Mouse (Mus musculus): ENCODE measurements around the gene Ankrd55. TPM values are rescaled to one million over a fixed set of nuclear protein-coding genes. Genes with fewer than 3 reads are reported as not detected.

Gene Ankrd55
- total and polyA plus RNA-seq, 3 experiments: 0.57 to 1.6 (median 0.64) TPM

DNA sequence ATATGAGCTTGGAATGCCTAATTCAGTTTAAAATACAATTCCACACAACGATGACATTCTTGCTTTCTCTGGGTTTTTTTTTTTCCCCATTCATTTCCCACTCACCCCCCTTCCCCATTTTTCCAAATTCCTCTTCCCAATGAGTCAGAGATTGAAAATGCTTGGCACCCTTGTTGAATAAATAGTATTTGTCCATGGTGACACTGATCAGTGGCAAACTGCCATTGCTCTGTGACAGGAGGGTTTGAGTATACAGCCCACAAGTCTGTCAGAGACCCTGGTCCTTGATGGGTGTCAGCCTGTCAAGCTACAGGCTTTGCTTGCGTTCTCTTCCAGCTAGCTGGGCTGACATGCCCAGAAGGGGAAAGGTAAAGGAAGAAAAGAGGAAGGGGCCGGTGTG, 36.2 kb upstream of the Ankrd55 start:
- intact Hi-C loops (cut with DNase I): loop anchor here (5.0 kb wide), 1 partner anchor 65 kb away; no protein-coding TSS in a partner anchor
- no peak for DNase-seq
- peaks cover 4% of the 10 kb centered on the region; the same call in 1 of the 2 replicates for H3K4me1 ChIP-seq (ENCODE audit: control insufficient read depth, insufficient read depth, low read length)

DNA sequence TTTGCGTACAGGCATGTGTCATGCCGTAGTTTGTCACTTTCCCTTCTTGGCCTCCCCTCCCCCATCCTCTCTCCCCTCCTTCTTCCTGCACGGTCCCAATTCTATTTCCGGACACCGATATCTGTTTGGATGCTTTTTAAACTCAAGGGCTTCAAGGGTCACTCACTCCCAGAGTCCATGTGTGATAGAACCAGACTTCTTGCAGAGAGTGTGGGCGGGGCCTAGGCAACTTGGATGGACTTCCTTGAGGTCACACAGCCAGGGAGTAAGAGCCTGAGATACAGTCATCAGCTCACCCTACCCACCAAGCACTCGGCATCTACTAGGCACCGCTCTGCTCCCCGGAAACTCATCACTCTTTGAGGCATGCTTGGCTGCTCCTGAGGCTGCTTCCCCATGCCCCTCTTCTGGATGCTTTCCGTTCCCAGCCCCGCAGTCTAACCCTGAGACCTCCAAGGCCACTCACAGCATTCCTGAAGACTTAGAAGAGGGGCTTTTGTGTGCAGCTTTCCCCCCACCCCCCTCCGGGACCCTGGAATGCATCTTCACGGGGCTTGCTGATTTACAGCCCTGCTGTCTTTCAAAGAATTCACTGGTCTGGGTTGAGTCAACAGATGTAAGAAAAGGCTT, 35.1 kb upstream of the Ankrd55 start:
- H3K79me2 ChIP-seq (replicated peaks; ENCODE audit: control insufficient read depth, insufficient read depth, low read length): no peaks in the 10 kb centered on the region
- 42% methylated on average over 13 of the region's 13 CpGs for WGBS
- intact Hi-C loops (cut with DNase I): loop anchor here (5.0 kb wide), 1 partner anchor 66 kb away; no protein-coding TSS in a partner anchor
- no peaks in the 10 kb centered on the region for H3K36me3 ChIP-seq (ENCODE audit: control insufficient read depth, insufficient read depth, low read length)
- H3K9ac ChIP-seq (ENCODE audit: low read depth, low read length): no peak overlapping the region
- H3K4me3 ChIP-seq: no peak overlapping the region
- peak; percentile 47; the same call in 1 of the 2 replicates for TF ChIP-seq EP300 (IDR thresholded peaks at IDR 0.05; ENCODE audit: insufficient read depth, low read depth, low read length)
- no peak for TF ChIP-seq POLR2A (IDR thresholded peaks at IDR 0.05; ENCODE audit: insufficient read depth, low read depth, low read length)
- TF ChIP-seq CTCF (IDR thresholded peaks at IDR 0.05): no peak
- no peaks in the 10 kb centered on the region for H3K27me3 ChIP-seq (ENCODE audit: control insufficient read depth, insufficient read depth, low read length)
- peak; percentile 42 to 59 for DNase-seq
- peaks cover 4% of the 10 kb centered on the region; the same call in 1 of the 2 replicates for H3K4me1 ChIP-seq (ENCODE audit: control insufficient read depth, insufficient read depth, low read length)
- H3K27ac ChIP-seq: peak overlapping the region; percentile 76

More for the DNA sequence above, 36.2 kb upstream of the Ankrd55 start:
- Histone ChIP-seq H3K27me3 (ENCODE audit: control insufficient read depth, insufficient read depth, low read length) (no peaks in the 10 kb centered on the region), H3K79me2 (replicated peaks; ENCODE audit: control insufficient read depth, insufficient read depth, low read length) (no peaks in the 10 kb centered on the region), H3K9ac (ENCODE audit: low read depth, low read length) (no peak overlapping the region), H3K4me3 (no peak overlapping the region), H3K27ac (no peak overlapping the region), H3K36me3 (ENCODE audit: control insufficient read depth, insufficient read depth, low read length) (no peaks in the 10 kb centered on the region)
- 77% methylated on average over 3 of the region's 3 CpGs for WGBS
- TF ChIP-seq POLR2A (IDR thresholded peaks at IDR 0.05; ENCODE audit: insufficient read depth, low read depth, low read length): no peak
- TF ChIP-seq CTCF (IDR thresholded peaks at IDR 0.05): no peak
- TF ChIP-seq EP300 (IDR thresholded peaks at IDR 0.05; ENCODE audit: insufficient read depth, low read depth, low read length): no peak

DNA sequence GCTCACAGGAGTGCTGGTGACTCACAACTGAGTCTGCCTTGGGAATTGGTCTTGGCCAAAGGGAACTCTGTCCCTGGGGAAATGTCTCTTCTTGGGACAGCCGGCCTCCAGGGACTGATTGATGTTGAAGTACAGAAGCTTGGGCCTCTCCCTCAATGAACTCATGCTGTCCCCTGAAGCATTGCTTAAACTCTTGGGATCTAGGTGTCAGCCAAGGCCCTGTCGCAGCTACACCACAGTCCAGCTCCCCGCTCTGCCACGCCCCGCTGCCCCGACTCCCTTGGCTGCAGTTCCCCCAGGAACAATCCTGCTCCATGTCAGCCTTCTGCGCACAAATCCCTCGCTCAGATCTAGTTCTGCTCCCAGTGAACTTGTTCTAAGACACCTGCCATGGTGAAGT, 34.1 kb upstream of the Ankrd55 start:
- H3K9ac ChIP-seq (ENCODE audit: low read depth, low read length): no peak overlapping the region
- H3K79me2 ChIP-seq (replicated peaks; ENCODE audit: control insufficient read depth, insufficient read depth, low read length): no peaks in the 10 kb centered on the region
- TF ChIP-seq CTCF (IDR thresholded peaks at IDR 0.05) (no peak), POLR2A (IDR thresholded peaks at IDR 0.05; ENCODE audit: insufficient read depth, low read depth, low read length) (no peak), EP300 (IDR thresholded peaks at IDR 0.05; ENCODE audit: insufficient read depth, low read depth, low read length) (no peak)
- H3K27ac ChIP-seq: no peak overlapping the region
- no peak overlapping the region for H3K4me3 ChIP-seq
- H3K4me1 ChIP-seq (ENCODE audit: control insufficient read depth, insufficient read depth, low read length): peaks cover 4% of the 10 kb centered on the region; the same call in 1 of the 2 replicates
- H3K36me3 ChIP-seq (ENCODE audit: control insufficient read depth, insufficient read depth, low read length): no peaks in the 10 kb centered on the region
- WGBS: 79% methylated on average over 8 of the region's 8 CpGs
- no peaks in the 10 kb centered on the region for H3K27me3 ChIP-seq (ENCODE audit: control insufficient read depth, insufficient read depth, low read length)
- no peak for DNase-seq
- intact Hi-C loops (cut with DNase I): loop anchor here (5.0 kb wide), 1 partner anchor 67 kb away; no protein-coding TSS in a partner anchor

DNA sequence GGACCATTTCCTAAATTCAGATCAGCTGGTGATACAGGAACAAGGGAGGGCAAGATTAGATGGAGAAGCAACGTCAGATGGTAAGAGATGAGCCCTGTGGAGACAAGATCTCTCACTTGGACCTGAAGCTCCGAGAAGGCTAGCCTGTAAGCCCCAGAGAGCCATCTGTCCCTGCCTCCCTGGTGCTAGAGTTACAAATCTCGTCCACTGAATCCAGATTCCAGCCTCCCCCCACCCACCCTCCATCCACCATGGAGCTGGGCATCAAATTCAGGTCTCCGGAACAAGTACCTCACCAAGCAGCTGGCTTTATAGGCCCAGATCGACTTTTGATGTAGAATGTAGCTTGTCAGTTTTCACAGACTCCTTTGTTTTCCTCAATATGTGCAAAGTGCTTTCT, 32.4 kb upstream of the Ankrd55 start:
- no peak for TF ChIP-seq POLR2A (IDR thresholded peaks at IDR 0.05; ENCODE audit: insufficient read depth, low read depth, low read length)
- no peak for TF ChIP-seq CTCF (IDR thresholded peaks at IDR 0.05)
- TF ChIP-seq EP300 (IDR thresholded peaks at IDR 0.05; ENCODE audit: insufficient read depth, low read depth, low read length): no peak
- no peaks in the 10 kb centered on the region for H3K36me3 ChIP-seq (ENCODE audit: control insufficient read depth, insufficient read depth, low read length)
- intact Hi-C loops (cut with DNase I): loop anchor here (5.0 kb wide), 1 partner anchor 294 kb away; no protein-coding TSS in a partner anchor
- H3K27me3 ChIP-seq (ENCODE audit: control insufficient read depth, insufficient read depth, low read length): no peaks in the 10 kb centered on the region
- no peak overlapping the region for H3K4me3 ChIP-seq
- peaks cover 4% of the 10 kb centered on the region for H3K4me1 ChIP-seq (ENCODE audit: control insufficient read depth, insufficient read depth, low read length)
- H3K79me2 ChIP-seq (replicated peaks; ENCODE audit: control insufficient read depth, insufficient read depth, low read length): no peaks in the 10 kb centered on the region
- no peak for DNase-seq
- H3K9ac ChIP-seq (ENCODE audit: low read depth, low read length): no peak overlapping the region
- 83% methylated on average over 5 of the region's 5 CpGs for WGBS
- H3K27ac ChIP-seq: no peak overlapping the region

DNA sequence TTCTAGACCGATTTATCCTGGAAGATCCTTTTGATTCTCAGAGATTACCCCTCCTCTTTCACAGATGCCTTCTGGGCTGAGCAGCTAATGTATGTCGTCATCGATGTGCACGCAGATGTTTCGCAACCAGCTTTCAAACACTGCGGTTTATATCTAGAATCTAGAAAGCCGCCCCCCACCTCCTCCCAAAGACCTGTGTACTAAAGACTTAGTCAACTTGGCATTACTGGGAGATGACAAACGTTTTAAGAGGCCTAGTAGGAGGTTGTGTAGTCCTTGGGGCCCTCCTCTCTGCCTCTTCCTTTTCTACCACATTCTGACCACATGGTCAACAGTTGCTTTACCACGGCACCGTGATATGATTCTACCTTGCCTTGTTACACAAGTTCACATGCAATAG, 29.8 kb upstream of the Ankrd55 start:
- no peaks in the 10 kb centered on the region for H3K27me3 ChIP-seq (ENCODE audit: control insufficient read depth, insufficient read depth, low read length)
- H3K27ac ChIP-seq: no peak overlapping the region
- no peak for DNase-seq
- no peaks in the 10 kb centered on the region; the same call in 1 of the 2 replicates for H3K4me1 ChIP-seq (ENCODE audit: control insufficient read depth, insufficient read depth, low read length)
- no peak overlapping the region for H3K4me3 ChIP-seq
- TF ChIP-seq POLR2A (IDR thresholded peaks at IDR 0.05; ENCODE audit: insufficient read depth, low read depth, low read length): no peak
- TF ChIP-seq CTCF (IDR thresholded peaks at IDR 0.05): no peak
- TF ChIP-seq EP300 (IDR thresholded peaks at IDR 0.05; ENCODE audit: insufficient read depth, low read depth, low read length): no peak
- intact Hi-C loops (cut with DNase I): loop anchor here (2.0 to 5.0 kb wide), 2 partner anchors 62 to 296 kb away; no protein-coding TSS in a partner anchor
- no peak overlapping the region for H3K9ac ChIP-seq (ENCODE audit: low read depth, low read length)
- no peaks in the 10 kb centered on the region for H3K36me3 ChIP-seq (ENCODE audit: control insufficient read depth, insufficient read depth, low read length)
- 86% methylated on average over 10 of the region's 10 CpGs for WGBS
- no peaks in the 10 kb centered on the region for H3K79me2 ChIP-seq (replicated peaks; ENCODE audit: control insufficient read depth, insufficient read depth, low read length)

DNA sequence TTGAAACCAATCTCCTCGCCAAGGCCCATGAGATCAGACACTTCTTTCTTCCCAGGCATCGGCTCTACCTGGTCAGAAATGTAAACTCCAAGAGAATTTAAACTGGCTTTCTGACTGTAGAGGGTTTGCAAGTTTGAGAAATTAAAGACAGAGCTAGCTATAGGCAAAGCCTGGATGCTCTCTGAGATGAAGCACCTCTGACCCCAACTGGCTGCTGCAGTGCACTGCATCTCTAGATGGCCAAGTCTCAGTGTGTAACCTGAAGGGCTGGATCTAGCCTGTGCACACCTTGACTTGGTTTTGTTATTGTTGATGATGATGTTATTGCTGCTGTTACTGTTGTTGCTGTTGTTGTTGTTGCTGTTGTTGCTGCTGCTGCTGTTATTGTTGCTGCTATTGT, 28.9 kb upstream of the Ankrd55 start:
- H3K79me2 ChIP-seq (replicated peaks; ENCODE audit: control insufficient read depth, insufficient read depth, low read length): no peaks in the 10 kb centered on the region
- H3K27me3 ChIP-seq (ENCODE audit: control insufficient read depth, insufficient read depth, low read length): no peaks in the 10 kb centered on the region
- H3K9ac ChIP-seq (ENCODE audit: low read depth, low read length): no peak overlapping the region
- H3K4me3 ChIP-seq: no peak overlapping the region
- intact Hi-C loops (cut with DNase I): loop anchor here (1.0 to 5.0 kb wide), 3 partner anchors 63 to 471 kb away; no protein-coding TSS in a partner anchor
- H3K4me1 ChIP-seq (ENCODE audit: control insufficient read depth, insufficient read depth, low read length): no peaks in the 10 kb centered on the region; the same call in 1 of the 2 replicates
- no peak overlapping the region for H3K27ac ChIP-seq
- TF ChIP-seq POLR2A (IDR thresholded peaks at IDR 0.05; ENCODE audit: insufficient read depth, low read depth, low read length) (no peak), EP300 (IDR thresholded peaks at IDR 0.05; ENCODE audit: insufficient read depth, low read depth, low read length) (peak; percentile 96), CTCF (IDR thresholded peaks at IDR 0.05) (peak; percentile 98)
- 33% methylated on average over 2 of the region's 2 CpGs for WGBS
- no peaks in the 10 kb centered on the region for H3K36me3 ChIP-seq (ENCODE audit: control insufficient read depth, insufficient read depth, low read length)
- DNase-seq: peak; percentile 62 to 77
